Mouse (Mus musculus) intestine, embryonic 16.5 days (tissue): Measurements from ENCODE around the gene Akt1. TPM values are rescaled to one million over a fixed set of nuclear protein-coding genes. Genes with fewer than 3 reads are reported as not detected.

Source experiments
- ATAC-seq: fragments of 200-750 bp; cut with Nextera tagmentation; 2 replicates; pipeline ENCODE4 v1.8.0; 2017; ENCODE audit warnings: moderate TSS enrichment, moderate library complexity
- H3K27ac ChIP-seq: fragments of 300-500 bp; sonication (generic); 2 replicates; pipeline ENCODE4 v1.5.1; 2014; ENCODE audit warnings: mild to moderate bottlenecking, low read length
- H3K27me3 ChIP-seq: fragments of 300-500 bp; sonication (generic); replicated peaks from 2 replicates; pipeline ENCODE4 v1.6.1; 2014; ENCODE audit warnings: low read length, control low read depth, mixed read lengths; ENCODE audit not compliant: control insufficient read depth, insufficient read depth
- H3K36me3 ChIP-seq: fragments of 300-500 bp; sonication (generic); 2 replicates; pipeline ENCODE4 v1.6.1; 2014; ENCODE audit warnings: low read length, control low read depth; ENCODE audit not compliant: control insufficient read depth, insufficient read depth
- H3K4me1 ChIP-seq: fragments of 300-500 bp; sonication (generic); 2 replicates; pipeline ENCODE4 v1.6.1; 2014; ENCODE audit warnings: low read length, control low read depth, mixed read lengths; ENCODE audit not compliant: control insufficient read depth, insufficient read depth
- H3K4me2 ChIP-seq: fragments of 300-500 bp; sonication (generic); 2 replicates; pipeline ENCODE4 v1.6.1; 2014; ENCODE audit warnings: low read depth, low read length, control low read depth
- H3K4me3 ChIP-seq: fragments of 300-500 bp; sonication (generic); 2 replicates; pipeline ENCODE4 v1.5.1; 2014; ENCODE audit warnings: mild to moderate bottlenecking, low read length
- H3K9ac ChIP-seq: fragments of 300-500 bp; sonication (generic); 2 replicates; pipeline ENCODE4 v1.6.1; 2014; ENCODE audit warnings: low read depth, low read length
- H3K9me3 ChIP-seq: fragments of 300-500 bp; sonication (generic); 2 replicates; pipeline ENCODE4 v1.6.1; 2016; ENCODE audit warnings: low read length, control low read depth; ENCODE audit not compliant: control insufficient read depth
- WGBS: fragments of 180-500 bp; shearing (Covaris S2); extraction: QIAGEN DNeasy Blood & Tissue Kit; methylation state at CpG from one replicate; pipeline ENCODE4 v1.1.7; 2014; 5-methylcytosine and 5-hydroxymethylcytosine counted together
- microRNA-seq: library from miRNA; unstranded; fragments of <30 nt; microRNA quantifications from one replicate; pipeline ENCODE4, GENCODE M21; 2016
- polyA plus RNA-seq: library from polyadenylated mRNA; unstranded; fragments of >200 nt; fragmentation: Nextera tagmentation; extraction: Ambion mirVana; gene quantifications from 2 replicates; pipeline ENCODE4 v1.2.1, GENCODE M21; 2015

The Akt1 gene
- polyA plus RNA-seq, 1 experiment from 2014 or later, result 56.5 TPM

- H3K9me3 ChIP-seq, result no peaks in the 10 kb centered on the region
- ATAC-seq, result no peak
Measured at GRCm38 (mm10) chr12:112616668-112617067, 58.0 kb downstream of the Akt1 start.

GRCm38 (mm10) chr12:112609031-112609430 lies 65.7 kb downstream of the Akt1 start:
- no peaks in the 10 kb centered on the region for H3K9me3 ChIP-seq
- no peaks in the 10 kb centered on the region for H3K36me3 ChIP-seq
- H3K27me3 ChIP-seq, result no peaks in the 10 kb centered on the region
- H3K4me3 ChIP-seq, result no peak overlapping the region
- WGBS, result 88% methylated on average over 10 of the region's 10 CpGs
- H3K4me2 ChIP-seq, result no peak overlapping the region
- H3K9ac ChIP-seq, result no peak overlapping the region
- no peak for ATAC-seq
- 0 out of 2 replicates have a peak, but pooled peaks cover 4% of the 10 kb centered on the region for H3K4me1 ChIP-seq
- no peak overlapping the region for H3K27ac ChIP-seq

More at GRCm38 (mm10) chr12:112616668-112617067, 58.0 kb downstream of the Akt1 start:
- WGBS, result 49% methylated on average over 9 of the region's 9 CpGs
- H3K27me3 ChIP-seq, result 0 out of 2 replicates have a peak, but pooled peaks cover 4% of the 10 kb centered on the region
- no peak overlapping the region for H3K27ac ChIP-seq
- H3K4me2 ChIP-seq, result no peak overlapping the region
- no peaks in the 10 kb centered on the region for H3K36me3 ChIP-seq
- peaks cover 18% of the 10 kb centered on the region for H3K4me1 ChIP-seq
- H3K4me3 ChIP-seq, result no peak overlapping the region
- no peak overlapping the region for H3K9ac ChIP-seq

- H3K4me1 ChIP-seq, result 0 out of 2 replicates have a peak, but pooled peaks cover 4% of the 10 kb centered on the region
- no peak for ATAC-seq
- H3K9ac ChIP-seq, result no peak overlapping the region
- H3K36me3 ChIP-seq, result no peaks in the 10 kb centered on the region
- no peak overlapping the region for H3K4me2 ChIP-seq
- H3K27me3 ChIP-seq, result no peaks in the 10 kb centered on the region
- H3K9me3 ChIP-seq, result no peaks in the 10 kb centered on the region
- H3K27ac ChIP-seq, result no peak overlapping the region
- WGBS, result 80% methylated on average over 6 of the region's 6 CpGs
- H3K4me3 ChIP-seq, result no peak overlapping the region
Measured at GRCm38 (mm10) chr12:112606998-112607397, 67.7 kb downstream of the Akt1 start.

GRCm38 (mm10) chr12:112605766-112606165 lies 68.9 kb downstream of the Akt1 start:
- H3K4me3 ChIP-seq, result no peak overlapping the region
- no peaks in the 10 kb centered on the region for H3K27me3 ChIP-seq
- H3K9me3 ChIP-seq, result no peaks in the 10 kb centered on the region
- ATAC-seq, result peak; percentile 81
- H3K9ac ChIP-seq, result no peak overlapping the region
- no peak overlapping the region for H3K4me2 ChIP-seq
- 0 out of 2 replicates have a peak, but pooled peaks cover 4% of the 10 kb centered on the region for H3K4me1 ChIP-seq
- H3K36me3 ChIP-seq, result no peaks in the 10 kb centered on the region
- 50% methylated on average over 6 of the region's 6 CpGs for WGBS
- no peak overlapping the region for H3K27ac ChIP-seq

- no peak overlapping the region for H3K4me2 ChIP-seq
- ATAC-seq, result peak; percentile 79
- H3K27ac ChIP-seq, result 0 out of 2 replicates have a peak overlapping the region, but pooled peaks have one; percentile 14
- no peaks in the 10 kb centered on the region for H3K27me3 ChIP-seq
- H3K9me3 ChIP-seq, result no peaks in the 10 kb centered on the region
- no peak overlapping the region for H3K9ac ChIP-seq
- 66% methylated on average over 20 of the region's 20 CpGs for WGBS
- H3K36me3 ChIP-seq, result no peaks in the 10 kb centered on the region
- H3K4me3 ChIP-seq, result no peak overlapping the region
- 0 out of 2 replicates have a peak, but pooled peaks cover 4% of the 10 kb centered on the region for H3K4me1 ChIP-seq
Measured at GRCm38 (mm10) chr12:112604709-112605649, 69.7 kb downstream of the Akt1 start.

- Histone ChIP-seq H3K4me2 (no peak overlapping the region), H3K9ac (no peak overlapping the region), H3K36me3 (no peaks in the 10 kb centered on the region), H3K4me3 (no peak overlapping the region), H3K27me3 (no peaks in the 10 kb centered on the region), H3K4me1 (0 out of 2 replicates have a peak, but pooled peaks cover 4% of the 10 kb centered on the region), H3K27ac (no peak overlapping the region), H3K9me3 (no peaks in the 10 kb centered on the region)
- 88% methylated on average over 5 of the region's 5 CpGs for WGBS
- no peak for ATAC-seq
Measured at GRCm38 (mm10) chr12:112604022-112604421, 70.7 kb downstream of the Akt1 start.

Small RNA genes within 50 kb of the gene (microRNA-seq; reads per million reads assigned to microRNA genes)
- gene Mir6939, result 1.6 reads per million

Other genes with a start within 250 kb of the Akt1 start
- 0.10 and 0.18 TPM in 2 replicates for gene A530016L24Rik, start 185.4 kb downstream of the Akt1 start, polyA plus RNA-seq
- gene Tmem179, start 158.1 kb downstream of the Akt1 start, polyA plus RNA-seq, result 2.5 and 2.8 TPM in 2 replicates
- gene Inf2, start 86.1 kb downstream of the Akt1 start, polyA plus RNA-seq, result 1.6 and 2.6 TPM in 2 replicates
- 2.1 and 2.7 TPM in 2 replicates for gene Adssl1, start 54.8 kb downstream of the Akt1 start, polyA plus RNA-seq
- 168 and 186 TPM in 2 replicates for gene Siva1, start 30.2 kb downstream of the Akt1 start, polyA plus RNA-seq
- gene Zbtb42, start 3.9 kb upstream of the Akt1 start, polyA plus RNA-seq, result 6.8 and 8.2 TPM in 2 replicates
- 12.4 and 13.2 TPM in 2 replicates for gene Cep170b, start 45.6 kb upstream of the Akt1 start, polyA plus RNA-seq
- 12.2 and 13.0 TPM in 2 replicates for gene Pld4, start 85.8 kb upstream of the Akt1 start, polyA plus RNA-seq
- gene Ahnak2, start 127.8 kb upstream of the Akt1 start, polyA plus RNA-seq, result 2.3 and 2.8 TPM in 2 replicates
- gene Clba1, start 134.1 kb upstream of the Akt1 start, polyA plus RNA-seq, result 3.4 and 4.1 TPM in 2 replicates
- gene Cdca4, start 154.5 kb upstream of the Akt1 start, polyA plus RNA-seq, result 69.2 and 79.6 TPM in 2 replicates
- 0.40 and 0.48 TPM in 2 replicates for gene Gpr132, start 193.3 kb upstream of the Akt1 start, polyA plus RNA-seq